Mouse (Mus musculus) limb, embryonic 12.5 days (tissue): ENCODE measurements around the gene Rad9a. TPM values are rescaled to one million over a fixed set of nuclear protein-coding genes. Genes with fewer than 3 reads are reported as not detected.
A peak's percentile ranks its signal among the peaks of the same experiment; 100 is the strongest.

Source experiments
- ATAC-seq: fragments of 200-750 bp; cut with Nextera tagmentation; 2 replicates; pipeline ENCODE4 v1.8.0; 2017; ENCODE audit warnings: low read depth, moderate TSS enrichment; ENCODE audit not compliant: insufficient number of reproducible peaks, insufficient read depth, low FRiP score, low TSS enrichment
- H3K27ac ChIP-seq: fragments of 300-500 bp; sonication (generic); 2 replicates; pipeline ENCODE4 v1.5.1; 2016; ENCODE audit warnings: mild to moderate bottlenecking, moderate library complexity
- H3K27me3 ChIP-seq: fragments of 300-500 bp; sonication (generic); 2 replicates; pipeline ENCODE4 v1.6.1; 2016; ENCODE audit warnings: mild to moderate bottlenecking, moderate library complexity
- H3K36me3 ChIP-seq: fragments of 300-500 bp; sonication (generic); 2 replicates; pipeline ENCODE4 v1.6.1; 2016; ENCODE audit warnings: mild to moderate bottlenecking, moderate library complexity
- H3K4me1 ChIP-seq: fragments of 300-500 bp; sonication (generic); replicated peaks from 2 replicates; pipeline ENCODE4 v1.6.1; 2016
- H3K4me2 ChIP-seq: fragments of 300-500 bp; sonication (generic); 2 replicates; pipeline ENCODE4 v1.6.1; 2016; ENCODE audit warnings: mild to moderate bottlenecking, moderate library complexity
- H3K4me3 ChIP-seq: fragments of 300-500 bp; sonication (generic); replicated peaks from 2 replicates; pipeline ENCODE4 v1.5.1; 2016; ENCODE audit warnings: mild to moderate bottlenecking
- H3K9ac ChIP-seq: fragments of 300-500 bp; sonication (generic); replicated peaks from 2 replicates; pipeline ENCODE4 v1.6.1; 2016; ENCODE audit warnings: mild to moderate bottlenecking, moderate library complexity
- H3K9me3 ChIP-seq: fragments of 300-500 bp; sonication (generic); 2 replicates; pipeline ENCODE4 v1.6.1; 2016; ENCODE audit warnings: mild to moderate bottlenecking, moderate library complexity
- WGBS: fragments of 180-500 bp; shearing (Covaris S2); methylation state at CpG from one replicate; pipeline ENCODE4 v1.1.7; 2016; 5-methylcytosine and 5-hydroxymethylcytosine counted together
- polyA plus RNA-seq: library from polyadenylated mRNA; unstranded; fragments of >200 nt; fragmentation: Nextera tagmentation; extraction: Ambion mirVana; gene quantifications from 2 replicates; pipeline ENCODE4 v1.2.1, GENCODE M21; 2016

Rad9a gene
- polyA plus RNA-seq, 1 experiment from 2014 or later, result 38.4 TPM

- Histone ChIP-seq H3K4me2 (no peak overlapping the region), H3K27me3 (peaks cover 24% of the 10 kb centered on the region), H3K4me3 (no peak overlapping the region), H3K9ac (no peak overlapping the region), H3K36me3 (no peaks in the 10 kb centered on the region), H3K27ac (no peak overlapping the region), H3K4me1 (peaks cover 19% of the 10 kb centered on the region), H3K9me3 (no peaks in the 10 kb centered on the region)
- 32% methylated on average over 9 of the region's 9 CpGs for WGBS
- ATAC-seq, result no peak
Measured at GRCm38 (mm10) chr19:4229451-4230076, 28.1 kb upstream of the Rad9a start.

GRCm38 (mm10) chr19:4228891-4229290 is 27.4 kb upstream of the Rad9a start:
- no peak overlapping the region for H3K4me3 ChIP-seq
- peaks cover 24% of the 10 kb centered on the region for H3K27me3 ChIP-seq
- H3K4me1 ChIP-seq, result peaks cover 19% of the 10 kb centered on the region
- H3K9ac ChIP-seq, result no peak overlapping the region
- ATAC-seq, result no peak
- 78% methylated on average over 4 of the region's 4 CpGs for WGBS
- no peak overlapping the region for H3K27ac ChIP-seq
- H3K36me3 ChIP-seq, result peaks cover under 1% of the 10 kb centered on the region; the same call in 1 of the 2 replicates
- no peaks in the 10 kb centered on the region for H3K9me3 ChIP-seq
- H3K4me2 ChIP-seq, result no peak overlapping the region

GRCm38 (mm10) chr19:4227894-4228678 is 26.6 kb upstream of the Rad9a start:
- Histone ChIP-seq H3K9ac (0 out of 2 replicates have a peak overlapping the region, but pooled peaks have one; percentile 2), H3K27me3 (peaks cover 21% of the 10 kb centered on the region), H3K9me3 (no peaks in the 10 kb centered on the region), H3K4me2 (no peak overlapping the region), H3K4me3 (no peak overlapping the region), H3K4me1 (peaks cover 19% of the 10 kb centered on the region), H3K27ac (no peak overlapping the region), H3K36me3 (peaks cover 9% of the 10 kb centered on the region)
- ATAC-seq, result peak; percentile 57; the same call in 1 of the 2 replicates
- 17% methylated on average over 8 of the region's 8 CpGs for WGBS

- no peak overlapping the region for H3K4me3 ChIP-seq
- H3K9ac ChIP-seq, result no peak overlapping the region
- H3K27me3 ChIP-seq, result peaks cover 20% of the 10 kb centered on the region
- no peak overlapping the region for H3K27ac ChIP-seq
- no peak overlapping the region for H3K4me2 ChIP-seq
- peaks cover 15% of the 10 kb centered on the region for H3K36me3 ChIP-seq
- 71% methylated on average over 5 of the region's 5 CpGs for WGBS
- no peak for ATAC-seq
- H3K4me1 ChIP-seq, result peaks cover 19% of the 10 kb centered on the region
- H3K9me3 ChIP-seq, result no peaks in the 10 kb centered on the region
Measured at GRCm38 (mm10) chr19:4227446-4227845, 26.0 kb upstream of the Rad9a start.

GRCm38 (mm10) chr19:4226779-4227178 is 25.3 kb upstream of the Rad9a start:
- no peak for ATAC-seq
- peaks cover 13% of the 10 kb centered on the region for H3K4me1 ChIP-seq
- no peak overlapping the region for H3K4me2 ChIP-seq
- no peaks in the 10 kb centered on the region for H3K9me3 ChIP-seq
- H3K27me3 ChIP-seq, result peaks cover 24% of the 10 kb centered on the region
- 93% methylated on average over 7 of the region's 7 CpGs for WGBS
- no peak overlapping the region for H3K9ac ChIP-seq
- H3K4me3 ChIP-seq, result no peak overlapping the region
- peaks cover 22% of the 10 kb centered on the region for H3K36me3 ChIP-seq
- H3K27ac ChIP-seq, result no peak overlapping the region

- Histone ChIP-seq H3K4me3 (no peak overlapping the region), H3K27ac (no peak overlapping the region), H3K4me1 (peaks cover 33% of the 10 kb centered on the region), H3K9me3 (no peaks in the 10 kb centered on the region), H3K9ac (no peak overlapping the region; the same call in 1 of the 2 replicates), H3K4me2 (no peak overlapping the region), H3K27me3 (peaks cover 12% of the 10 kb centered on the region; the same call in 1 of the 2 replicates), H3K36me3 (peaks cover 32% of the 10 kb centered on the region)
- no peak for ATAC-seq
- 79% methylated on average over 11 of the region's 11 CpGs for WGBS
Measured at GRCm38 (mm10) chr19:4222165-4222564, 20.7 kb upstream of the Rad9a start.

GRCm38 (mm10) chr19:4220957-4221743 is 19.7 kb upstream of the Rad9a start:
- H3K9ac ChIP-seq, result 0 out of 2 replicates have a peak overlapping the region, but pooled peaks have one; percentile 34
- no peaks in the 10 kb centered on the region for H3K9me3 ChIP-seq
- no peak for ATAC-seq
- H3K36me3 ChIP-seq, result peaks cover 32% of the 10 kb centered on the region
- peaks cover 12% of the 10 kb centered on the region; the same call in 1 of the 2 replicates for H3K27me3 ChIP-seq
- WGBS, result 35% methylated on average over 14 of the region's 14 CpGs
- no peak overlapping the region for H3K27ac ChIP-seq
- peaks cover 43% of the 10 kb centered on the region for H3K4me1 ChIP-seq
- H3K4me3 ChIP-seq, result no peak overlapping the region
- no peak overlapping the region for H3K4me2 ChIP-seq

- peaks cover 12% of the 10 kb centered on the region for H3K27me3 ChIP-seq
- peaks cover 50% of the 10 kb centered on the region for H3K4me1 ChIP-seq
- ATAC-seq, result no peak
Measured at GRCm38 (mm10) chr19:4220416-4220815, 19.0 kb upstream of the Rad9a start.

GRCm38 (mm10) chr19:4219943-4220342 is 18.5 kb upstream of the Rad9a start:
- Histone ChIP-seq H3K9me3 (no peaks in the 10 kb centered on the region), H3K4me1 (peaks cover 54% of the 10 kb centered on the region), H3K9ac (0 out of 2 replicates have a peak overlapping the region, but pooled peaks have one; percentile 24), H3K27ac (no peak overlapping the region), H3K4me3 (no peak overlapping the region), H3K4me2 (no peak overlapping the region), H3K36me3 (peaks cover 32% of the 10 kb centered on the region), H3K27me3 (peaks cover 16% of the 10 kb centered on the region)
- ATAC-seq, result no peak
- 88% methylated on average over 6 of the region's 6 CpGs for WGBS

More at GRCm38 (mm10) chr19:4220416-4220815, 19.0 kb upstream of the Rad9a start:
- WGBS, result 60% methylated on average over 4 of the region's 4 CpGs
- no peaks in the 10 kb centered on the region for H3K9me3 ChIP-seq
- H3K4me3 ChIP-seq, result no peak overlapping the region
- peaks cover 32% of the 10 kb centered on the region for H3K36me3 ChIP-seq
- no peak overlapping the region for H3K27ac ChIP-seq
- no peak overlapping the region for H3K9ac ChIP-seq
- no peak overlapping the region for H3K4me2 ChIP-seq

- Histone ChIP-seq H3K36me3 (peaks cover 30% of the 10 kb centered on the region), H3K4me3 (no peak overlapping the region), H3K27me3 (peaks cover 16% of the 10 kb centered on the region), H3K9ac (no peak overlapping the region), H3K9me3 (no peaks in the 10 kb centered on the region), H3K27ac (no peak overlapping the region), H3K4me2 (no peak overlapping the region), H3K4me1 (peaks cover 58% of the 10 kb centered on the region)
- no peak for ATAC-seq
- 79% methylated on average over 1 of the region's 1 CpGs for WGBS
Measured at GRCm38 (mm10) chr19:4218784-4219183, 17.3 kb upstream of the Rad9a start.

- 87% methylated on average over 11 of the region's 11 CpGs for WGBS
- H3K4me1 ChIP-seq, result peaks cover 62% of the 10 kb centered on the region
- no peaks in the 10 kb centered on the region for H3K9me3 ChIP-seq
- peak overlapping the region; percentile 64; the same call in 1 of the 2 replicates for H3K27ac ChIP-seq
- no peak overlapping the region for H3K9ac ChIP-seq
- H3K27me3 ChIP-seq, result peaks cover 20% of the 10 kb centered on the region
- ATAC-seq, result no peak
- peaks cover 25% of the 10 kb centered on the region for H3K36me3 ChIP-seq
- H3K4me3 ChIP-seq, result no peak overlapping the region
- H3K4me2 ChIP-seq, result 0 out of 2 replicates have a peak overlapping the region, but pooled peaks have one; percentile 87
Measured at GRCm38 (mm10) chr19:4218293-4218692, 16.8 kb upstream of the Rad9a start.
